Mouse (Mus musculus): ENCODE measurements at regions not wholly inside any gene's neighbourhood (a gene's known extent, or its start where the extent isn't known, plus 50 kb on each side); places are given as distances from the start of the nearest gene placed in this dataset.

DNA sequence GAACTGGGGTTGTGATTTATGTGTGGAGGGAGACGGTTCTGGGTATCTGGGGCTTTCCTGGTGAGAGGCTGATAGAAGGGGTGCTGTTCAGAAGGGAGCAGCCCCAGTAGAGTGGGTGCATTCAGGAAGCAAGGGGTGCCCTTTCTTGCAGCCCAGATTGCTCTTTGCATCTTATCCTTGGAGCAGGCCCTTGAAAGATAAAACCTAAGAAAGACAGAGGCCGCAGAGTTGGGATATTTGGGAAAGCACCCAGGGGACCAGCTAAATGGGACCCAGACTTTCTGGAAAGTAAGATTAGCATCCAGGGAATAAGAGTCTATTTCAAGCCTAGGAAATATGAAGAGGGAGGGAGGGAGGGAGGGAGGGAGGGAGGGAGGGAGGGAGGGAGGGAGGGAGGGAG is 512.2 kb upstream of the Mki67 start:
- DNase-seq (ENCODE audit: low spot score in 2 of 2): no peak

DNA sequence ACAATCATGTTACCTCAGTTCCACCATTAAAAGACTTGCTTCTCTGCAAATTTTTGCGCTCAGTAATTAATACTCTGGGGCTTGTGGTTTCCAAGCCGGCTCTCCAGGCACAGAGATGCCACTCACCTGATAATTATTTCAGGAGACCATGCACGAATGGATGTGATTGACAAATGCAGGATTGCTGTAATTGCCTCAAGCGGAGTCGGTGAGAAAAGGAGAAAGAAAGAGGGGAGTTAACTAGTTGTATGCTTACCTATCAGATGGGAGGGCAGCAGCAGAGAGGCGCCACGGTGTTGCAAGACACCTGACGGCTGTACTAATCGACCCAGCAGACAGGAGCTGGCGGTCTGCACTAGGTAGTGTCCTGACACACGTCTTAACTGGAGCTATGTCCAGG is 513.4 kb upstream of the Mki67 start:
- no peak for DNase-seq (ENCODE audit: low spot score in 2 of 2)

DNA sequence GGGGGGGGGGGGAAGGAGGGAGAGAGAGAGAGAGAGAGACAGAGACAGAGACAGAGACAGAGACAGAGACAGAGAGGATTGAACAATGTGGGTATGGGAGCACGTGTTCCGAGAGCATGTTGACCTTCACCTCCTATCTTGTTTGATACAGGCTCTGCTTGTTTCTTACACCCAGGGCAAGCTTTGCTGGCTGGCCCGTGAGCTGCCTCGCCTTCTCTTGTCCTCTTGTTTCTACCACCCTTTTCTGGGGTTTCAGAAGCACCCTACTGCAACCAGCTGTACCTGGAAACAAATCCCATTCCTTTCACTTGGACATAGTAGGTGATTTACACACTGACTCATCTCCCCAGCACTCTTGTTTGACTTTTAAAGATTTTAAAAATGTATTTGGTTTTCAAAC is 516.0 kb upstream of the Mki67 start:
- no peak for DNase-seq (ENCODE audit: low spot score in 2 of 2)

DNA sequence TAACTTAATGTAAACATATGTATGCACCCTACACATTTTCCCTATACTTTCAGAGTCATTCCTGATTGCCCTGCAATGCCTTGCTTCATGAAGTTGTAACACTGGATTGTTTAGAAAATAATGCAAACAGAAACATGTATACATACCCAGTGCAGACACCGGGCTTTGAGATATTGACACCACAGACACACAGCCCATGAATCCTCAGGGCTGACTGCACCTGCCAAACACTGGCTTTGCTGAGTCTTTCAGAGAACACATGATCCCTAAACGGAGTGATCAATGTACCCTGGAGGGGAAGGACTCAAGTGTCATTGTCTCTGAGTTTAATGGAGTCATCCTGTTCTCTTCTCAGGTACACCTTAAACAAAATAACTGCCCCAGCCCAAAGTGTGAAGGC is 519.4 kb upstream of the Mki67 start:
- DNase-seq (ENCODE audit: low spot score in 2 of 2): no peak

DNA sequence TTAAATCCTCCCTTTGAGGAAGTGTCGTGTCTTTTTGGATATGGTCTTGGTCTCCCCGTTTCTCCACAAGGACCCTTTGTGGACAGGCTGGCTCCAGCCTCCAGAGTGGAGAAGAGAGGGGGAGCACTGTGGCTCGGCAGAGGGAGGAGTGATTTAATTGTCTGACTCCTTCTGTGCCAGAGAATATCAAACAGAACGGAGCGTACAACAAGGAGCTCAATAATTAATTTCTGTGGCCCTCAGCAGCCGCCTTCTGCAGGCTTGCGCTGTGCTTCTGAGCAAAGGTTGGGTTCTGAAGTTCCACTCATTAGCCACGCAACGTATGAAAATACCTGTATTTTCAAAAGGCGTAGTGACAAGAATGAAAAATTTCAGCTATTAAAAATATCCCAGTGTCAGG is 520.2 kb upstream of the Mki67 start:
- DNase-seq (ENCODE audit: low spot score in 2 of 2): no peak

DNA sequence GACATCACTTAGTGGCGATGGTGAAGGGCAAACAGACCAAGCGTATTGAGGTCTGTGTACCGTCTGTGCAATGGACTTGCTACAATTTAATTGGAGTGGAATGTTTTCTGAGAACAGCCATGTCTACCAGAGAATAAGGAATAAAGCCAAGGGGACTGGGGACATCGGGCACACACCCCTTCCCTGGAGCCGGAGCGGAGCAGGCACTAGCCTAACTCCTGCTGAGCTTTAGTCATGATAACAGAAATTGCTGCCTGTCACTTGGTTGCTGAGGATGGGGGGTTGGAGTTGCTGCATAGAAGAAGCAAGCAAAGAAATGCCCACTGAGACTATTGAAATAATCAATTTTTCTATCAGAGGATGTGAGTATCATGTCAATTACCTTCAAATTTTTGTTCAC is 549.5 kb upstream of the Mki67 start:
- DNase-seq (ENCODE audit: low spot score in 2 of 2): no peak

DNA sequence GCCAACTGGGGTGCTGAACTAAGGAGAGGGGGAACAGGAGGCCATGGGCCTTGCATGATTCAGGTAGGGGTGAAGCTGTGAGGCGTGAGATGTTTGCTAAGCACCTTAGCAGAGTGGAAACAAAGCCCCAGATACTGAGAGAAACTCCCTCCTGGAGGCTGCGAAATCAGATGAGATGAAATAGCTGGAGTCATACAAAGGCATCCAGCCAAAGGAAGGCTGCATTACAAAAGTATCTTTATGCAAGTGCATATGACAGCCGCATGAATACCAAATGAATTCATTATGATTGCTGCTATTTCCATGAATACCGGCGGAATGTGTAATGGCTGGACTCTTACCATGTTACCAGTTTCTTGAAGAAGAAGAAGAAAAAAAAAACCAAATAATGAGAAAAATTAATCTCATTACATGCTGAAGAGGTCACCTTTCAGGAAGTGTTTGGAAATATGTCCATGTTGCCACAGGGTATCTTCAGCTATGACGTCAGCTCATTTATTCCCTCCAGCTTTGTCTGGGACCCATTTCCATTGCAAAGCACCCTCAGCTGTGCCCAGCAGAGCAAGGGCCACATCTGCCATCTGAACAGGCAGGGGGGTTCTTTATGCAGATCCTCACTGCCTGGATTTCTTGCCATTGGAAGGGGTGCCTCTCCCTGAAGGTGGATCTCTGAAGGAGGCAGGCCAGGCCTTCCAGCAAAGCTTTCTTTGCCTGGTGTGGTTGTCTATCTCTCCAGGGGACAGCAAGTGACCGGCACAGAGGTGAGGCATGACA is 551.7 kb upstream of the Mki67 start:
- no peak for DNase-seq (ENCODE audit: low spot score in 2 of 2)

DNA sequence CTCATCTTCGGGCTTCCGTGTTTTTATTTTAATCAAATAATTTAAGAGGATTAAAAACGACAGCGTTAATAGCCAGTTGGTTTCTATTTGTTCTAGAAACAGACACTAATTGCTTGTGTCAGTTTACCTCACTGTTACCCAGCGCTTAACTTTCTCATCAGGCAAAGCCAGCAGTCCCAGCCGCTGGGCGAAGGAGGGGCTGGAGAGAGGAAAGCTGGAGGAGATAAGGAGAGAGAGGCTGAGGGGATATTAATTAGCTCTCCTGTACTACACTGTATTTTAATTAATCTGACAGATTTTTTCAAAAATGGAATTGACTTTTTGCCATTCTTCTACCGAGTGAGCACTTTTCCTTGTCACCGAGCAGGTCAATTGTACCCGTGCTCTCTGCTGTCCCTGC is 559.5 kb upstream of the Mki67 start:
- DNase-seq (ENCODE audit: low spot score in 2 of 2): no peak

DNA sequence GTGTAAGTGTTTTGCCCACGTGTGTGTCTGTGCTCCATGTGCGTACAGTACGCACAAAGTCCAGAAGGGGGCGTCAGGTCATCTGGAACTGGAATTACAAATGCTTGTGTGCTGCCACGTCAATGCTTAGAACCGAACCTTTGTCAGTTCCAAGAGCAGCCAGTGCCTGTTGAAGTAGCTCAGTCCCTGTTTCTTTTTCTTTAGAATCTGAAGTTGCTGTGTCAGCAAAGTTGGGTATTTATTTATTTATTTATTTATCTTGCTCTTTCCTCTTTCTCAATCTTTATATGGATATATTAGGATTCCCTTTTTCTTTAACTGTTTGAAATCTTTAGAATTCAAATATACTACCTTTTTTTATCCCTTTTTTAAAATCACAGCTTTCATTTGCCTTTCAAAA is 567.6 kb upstream of the Mki67 start:
- DNase-seq (ENCODE audit: low spot score in 2 of 2): no peak

DNA sequence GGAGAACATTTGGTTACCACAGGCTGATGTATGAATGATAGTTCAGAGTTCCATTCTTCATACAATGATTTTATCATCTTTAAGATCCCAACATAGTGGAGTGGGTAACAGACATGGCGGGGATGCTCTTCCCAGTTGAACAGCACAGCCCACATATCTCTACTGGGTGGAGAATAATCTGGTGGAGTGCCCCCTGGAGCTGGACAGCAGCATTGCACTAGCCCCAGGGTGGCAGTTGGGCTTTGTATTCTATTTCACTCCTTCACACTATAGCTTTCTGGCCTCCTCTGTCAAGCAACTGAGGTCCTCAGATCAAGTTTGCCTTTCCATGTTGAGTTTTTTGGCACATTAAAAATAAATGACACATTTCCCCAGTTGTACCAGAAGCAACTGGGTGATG is 569.4 kb upstream of the Mki67 start:
- DNase-seq (ENCODE audit: low spot score in 2 of 2): no peak

DNA sequence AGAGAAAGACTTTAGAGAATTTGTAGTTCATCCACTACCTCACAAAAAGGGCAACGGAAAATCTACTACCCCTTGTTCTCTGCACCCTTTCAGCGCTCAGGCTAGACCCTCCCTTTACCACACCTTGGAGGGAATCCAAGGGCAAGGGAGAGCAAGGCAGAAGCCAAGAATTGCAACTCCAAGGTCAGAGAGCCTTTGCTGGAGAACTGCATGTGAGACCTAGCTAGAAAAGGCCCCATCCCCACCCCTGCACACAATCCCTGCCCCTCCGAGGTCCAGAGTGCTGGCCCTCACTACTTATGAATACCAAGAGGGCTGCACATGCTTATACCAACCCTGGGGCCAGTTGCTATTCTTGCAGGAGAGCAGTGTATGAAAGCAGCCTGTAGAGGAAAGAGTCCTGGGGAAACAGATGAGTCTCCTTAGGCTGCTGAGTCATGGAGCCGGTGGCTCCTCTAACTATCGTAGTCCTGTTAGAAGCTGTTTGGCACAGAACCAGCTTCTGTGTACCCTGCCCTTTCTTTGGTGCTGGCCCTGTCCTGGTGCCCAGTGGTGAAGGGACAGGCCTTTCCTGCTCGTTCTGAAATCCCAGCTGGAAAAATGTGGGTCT is 577.5 kb upstream of the Mki67 start:
- peak in 1 of 2 experiments; percentile 37 for DNase-seq (ENCODE audit: low spot score in 2 of 2)

DNA sequence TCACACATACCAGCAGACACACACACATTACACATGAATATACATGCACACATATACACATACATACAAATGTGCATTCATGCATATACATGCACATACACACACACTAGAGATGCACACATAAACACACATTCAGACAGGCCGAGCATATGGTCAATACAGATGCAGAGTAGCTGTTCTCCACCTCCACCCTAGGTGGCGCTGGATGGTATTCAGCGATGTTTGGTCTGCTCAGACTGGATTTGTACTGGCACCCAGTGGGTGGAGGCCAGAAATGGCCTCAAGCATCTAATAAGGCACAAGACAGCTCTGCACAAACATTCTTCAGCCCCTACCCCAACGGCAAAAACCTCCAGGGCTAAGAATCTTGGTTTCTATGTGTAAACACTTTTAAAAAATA is 578.3 kb upstream of the Mki67 start:
- DNase-seq (ENCODE audit: low spot score in 2 of 2): no peak

DNA sequence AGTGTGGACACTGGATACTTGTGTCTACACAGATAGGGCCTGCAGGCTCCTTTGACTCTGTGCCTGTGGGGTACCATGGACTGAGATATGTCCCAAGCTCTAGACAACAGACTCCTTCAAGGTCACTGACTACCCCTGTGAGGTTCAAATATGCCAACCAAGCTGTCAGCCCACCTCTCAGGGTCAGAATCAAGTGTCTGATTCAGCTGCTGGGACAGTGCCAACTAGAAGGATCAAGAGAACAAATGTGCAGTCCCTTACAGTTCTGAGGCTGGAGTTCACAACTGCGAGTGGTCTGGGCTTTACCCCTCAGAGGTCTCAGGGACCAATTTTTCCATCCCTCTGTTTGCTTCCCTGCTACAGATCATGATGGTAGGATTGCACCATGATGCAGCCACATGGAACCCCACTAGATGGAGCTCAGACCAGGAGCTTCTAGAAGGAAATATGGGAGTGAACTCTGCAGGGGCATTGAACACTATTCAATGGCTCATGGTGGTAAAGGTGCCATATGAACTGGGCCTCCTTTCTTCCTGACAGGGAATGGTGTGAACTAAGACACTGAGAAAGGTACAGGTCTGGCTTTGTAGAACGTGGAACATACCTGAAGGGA is 581.8 kb upstream of the Mki67 start:
- DNase-seq (ENCODE audit: low spot score in 2 of 2): peak; percentile 19 to 22

DNA sequence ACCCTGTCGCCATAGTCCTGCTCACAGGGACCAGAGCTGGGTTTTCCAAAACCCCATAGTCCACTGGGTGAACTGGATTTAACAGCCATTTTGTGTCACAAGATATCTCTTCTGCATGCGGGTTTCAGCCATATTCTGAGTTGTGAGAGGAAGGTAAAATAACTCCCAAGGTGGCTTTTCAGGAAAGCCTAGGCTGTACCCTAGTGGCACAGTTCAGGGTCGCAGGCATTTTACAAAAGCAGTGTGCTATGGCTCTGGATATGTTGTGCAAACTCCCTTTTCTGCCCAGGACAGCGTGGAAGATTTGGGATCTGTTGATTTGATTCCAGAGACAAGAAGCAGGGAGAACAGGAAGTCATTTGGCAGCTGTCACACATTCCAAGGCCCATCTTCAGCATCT is 588.3 kb upstream of the Mgmt start:
- DNase-seq (ENCODE audit: low spot score in 2 of 2): no peak

DNA sequence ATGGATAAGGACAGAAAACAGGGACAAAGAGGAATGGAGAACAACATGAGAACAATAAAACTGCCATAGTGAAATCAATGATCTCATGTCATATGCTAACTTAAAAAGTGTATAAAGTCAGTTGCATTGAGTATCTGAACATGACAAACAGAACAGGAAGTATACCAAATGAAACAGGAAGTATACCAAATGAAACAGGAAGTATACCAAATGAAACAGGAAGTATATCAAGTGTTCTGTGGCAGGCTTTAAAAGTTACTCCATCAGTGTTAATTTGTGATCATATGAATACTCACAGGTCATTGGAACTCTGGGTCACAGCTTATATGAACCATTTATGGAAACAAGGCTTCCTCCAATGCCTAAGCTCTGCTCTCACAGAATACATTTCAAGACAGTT is 585.6 kb upstream of the Mgmt start:
- DNase-seq (ENCODE audit: low spot score in 2 of 2): no peak

DNA sequence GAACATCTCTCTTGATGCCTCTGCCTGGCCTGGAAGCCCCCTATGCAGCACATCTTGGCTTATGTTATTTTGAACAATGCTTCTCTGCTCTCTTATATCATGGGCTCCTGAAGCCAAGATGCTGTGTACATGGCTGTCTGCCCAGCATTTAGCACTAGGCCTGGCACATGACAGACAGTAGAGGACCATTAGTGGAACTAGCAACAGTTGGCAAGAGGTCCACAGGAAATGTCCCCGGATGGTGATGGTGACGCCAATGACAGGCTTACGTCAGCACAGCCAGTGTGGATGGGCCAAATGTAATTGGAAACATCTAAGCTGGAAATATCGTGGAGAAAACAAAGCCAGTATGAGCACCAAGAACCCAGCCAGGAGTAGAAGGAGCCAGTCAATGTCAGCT is 567.1 kb upstream of the Mgmt start:
- no peak for DNase-seq (ENCODE audit: low spot score in 2 of 2)

DNA sequence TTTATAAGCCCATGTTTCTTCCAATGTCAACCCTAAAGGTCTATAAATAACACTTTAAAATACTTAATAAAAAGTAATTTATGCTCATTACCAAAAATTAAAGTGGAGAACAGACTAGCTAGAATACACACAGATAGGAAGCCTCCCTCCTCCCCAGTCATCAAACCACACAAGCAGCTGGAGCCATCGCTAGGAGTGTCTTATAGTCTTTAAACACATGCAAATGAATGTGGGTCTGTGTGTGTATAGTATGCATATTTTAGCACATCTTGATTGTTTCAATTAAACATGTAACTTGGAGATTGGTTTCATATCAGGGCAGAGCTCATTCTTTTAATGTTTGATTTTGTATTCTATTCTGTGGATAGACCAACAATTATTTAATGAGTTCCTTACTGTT is 564.0 kb upstream of the Mgmt start:
- DNase-seq (ENCODE audit: low spot score in 2 of 2): no peak

DNA sequence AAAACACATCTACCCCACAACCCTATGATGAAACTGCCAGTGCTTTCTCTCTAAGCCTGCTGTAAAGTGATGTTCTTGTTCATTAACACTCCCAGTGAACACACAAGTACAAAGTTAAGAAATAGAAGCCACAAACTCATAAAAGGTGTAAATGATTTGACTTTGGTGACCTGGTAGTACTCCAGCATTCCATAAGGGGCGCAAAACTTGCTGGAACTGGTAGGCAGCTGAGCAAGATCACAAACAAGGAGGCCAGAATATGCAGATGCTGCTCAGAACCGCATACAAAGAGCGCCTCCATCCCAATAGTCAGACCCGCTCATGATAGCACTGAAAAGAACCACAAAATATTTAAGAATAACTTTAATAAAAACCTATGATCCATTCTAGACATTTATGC is 561.6 kb upstream of the Mgmt start:
- DNase-seq (ENCODE audit: low spot score in 2 of 2): no peak

DNA sequence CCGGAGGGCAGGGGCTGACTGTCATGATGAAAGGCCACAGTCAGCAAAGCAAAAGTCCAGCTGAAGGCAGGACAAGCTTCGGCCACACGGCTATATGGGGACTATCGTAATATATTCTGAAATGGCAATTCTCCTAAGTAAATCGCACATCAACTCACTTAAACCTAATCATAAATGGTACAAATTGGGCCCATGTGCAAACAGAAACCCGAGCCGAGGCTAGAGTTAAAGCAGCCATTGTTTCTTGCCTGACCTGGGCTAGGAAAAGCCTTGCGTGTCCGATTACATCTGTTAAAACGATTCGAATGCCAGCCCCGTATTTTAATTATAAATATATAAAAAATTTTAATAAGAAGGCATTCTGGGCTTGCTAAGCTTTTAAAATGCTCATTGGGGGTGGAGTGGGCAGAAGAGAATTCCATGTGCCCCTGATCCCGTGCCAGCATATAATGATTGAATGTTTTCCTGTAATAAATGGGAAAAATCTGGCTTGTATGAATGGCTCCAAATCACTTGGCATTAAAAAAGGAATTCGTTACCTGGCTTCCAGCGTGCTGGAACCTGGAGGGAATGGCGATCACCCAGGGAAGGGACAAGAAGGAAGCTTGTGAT is 552.7 kb upstream of the Mgmt start:
- DNase-seq (ENCODE audit: low spot score in 2 of 2): no peak

DNA sequence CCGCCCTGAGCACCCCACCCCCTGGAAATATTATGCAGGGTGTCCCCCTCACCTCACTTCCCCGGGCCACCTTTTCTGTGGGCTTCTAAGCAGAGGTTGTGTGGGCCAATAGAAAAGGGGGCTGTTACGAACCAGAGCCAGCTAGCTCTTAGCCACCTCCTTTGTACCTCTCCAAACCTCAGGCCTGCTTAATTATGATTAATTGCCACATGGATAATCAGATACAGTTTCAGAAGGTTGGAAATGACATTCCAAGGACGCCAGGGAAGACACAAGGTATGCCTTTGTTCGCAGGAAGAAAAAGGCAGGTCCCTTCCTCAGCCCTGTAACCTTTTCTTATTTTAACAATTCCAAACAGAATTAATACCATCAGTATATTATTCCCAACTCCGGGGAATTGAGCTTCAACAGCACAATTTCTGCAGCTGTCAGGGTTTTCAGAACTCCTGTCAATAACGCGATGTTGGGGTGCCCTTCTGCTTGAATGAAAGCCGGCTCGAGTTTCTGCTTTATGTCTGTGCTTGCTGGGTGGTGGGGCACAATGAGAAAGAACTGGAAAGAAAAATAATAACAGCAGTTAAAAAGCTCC is 552.1 kb upstream of the Mgmt start:
- DNase-seq (ENCODE audit: low spot score in 2 of 2): no peak

DNA sequence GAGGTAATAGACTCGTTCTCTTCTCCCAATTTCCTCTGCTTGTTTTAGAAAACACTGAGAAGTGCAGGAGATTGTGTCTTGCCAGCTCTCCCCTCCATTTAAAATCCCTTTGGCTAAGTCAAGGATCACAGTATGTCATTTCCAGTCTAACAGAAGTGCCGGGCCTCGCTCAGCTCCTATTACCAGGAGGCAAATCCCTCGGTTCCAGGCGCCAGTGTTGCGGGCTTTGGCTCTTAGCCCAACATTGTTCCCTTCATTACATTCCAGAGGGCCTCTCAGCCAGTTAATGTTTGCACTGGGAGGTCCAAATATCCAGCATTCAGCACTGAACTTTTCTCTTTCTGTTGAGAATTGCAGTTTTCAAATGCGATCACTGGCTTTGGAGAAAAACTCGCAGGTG is 551.6 kb upstream of the Mgmt start:
- no peak for DNase-seq (ENCODE audit: low spot score in 2 of 2)

DNA sequence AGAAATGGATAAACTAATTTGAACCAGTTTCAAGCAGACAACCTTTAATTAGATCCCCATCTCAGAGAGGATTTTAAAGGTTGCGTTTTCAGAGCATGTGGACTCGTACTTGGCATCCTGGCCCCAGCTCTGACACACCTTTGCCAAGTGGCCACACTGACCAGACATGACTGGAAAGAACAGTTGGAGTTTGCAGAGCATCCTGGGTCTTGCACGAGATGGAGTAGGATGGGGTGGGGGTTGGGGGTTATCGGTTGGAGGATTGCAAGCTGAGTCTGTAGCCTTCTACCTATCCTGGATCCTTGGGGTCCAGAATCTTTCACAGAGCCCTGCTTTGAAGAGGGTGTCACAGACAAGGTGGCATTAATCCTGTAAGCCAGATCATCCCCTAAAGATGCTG is 550.9 kb upstream of the Mgmt start:
- DNase-seq (ENCODE audit: low spot score in 2 of 2): no peak
